Mouse (Mus musculus): ENCODE results near the gene Arsb. TPM values are rescaled to one million over a fixed set of nuclear protein-coding genes. Genes with fewer than 3 reads are reported as not detected.
A peak's percentile ranks its signal among the peaks of the same experiment; 100 is the strongest.

Arsb gene
- total RNA-seq, 2 experiments from 2014 or later = 36.9 to 43.3 TPM

- peak; percentile 80 for DNase-seq
These were observed 151.1 kb downstream of the Arsb start for GRCm38 (mm10) chr13:93922566-93922910.

- peak in 1 of 2 experiments; percentile 21 for DNase-seq
These were observed 153.5 kb downstream of the Arsb start for GRCm38 (mm10) chr13:93924735-93925432.

- DNase-seq = no peak
These were observed 159.3 kb downstream of the Arsb start for GRCm38 (mm10) chr13:93930561-93931340.

- peak; percentile 63 to 73 for DNase-seq
These were observed 165.0 kb downstream of the Arsb start for GRCm38 (mm10) chr13:93936455-93936854.

GRCm38 (mm10) chr13:93938118-93938517 lies 166.7 kb downstream of the Arsb start:
- no peak for DNase-seq

- peak; percentile 59 to 64 for DNase-seq
These were observed 168.1 kb downstream of the Arsb start for GRCm38 (mm10) chr13:93939363-93940127.

GRCm38 (mm10) chr13:93940742-93941531 lies 169.5 kb downstream of the Arsb start:
- no peak for DNase-seq

GRCm38 (mm10) chr13:93950996-93951395 lies 179.6 kb downstream of the Arsb start:
- DNase-seq = peak; percentile 24 to 39

GRCm38 (mm10) chr13:93951555-93951954 lies 180.1 kb downstream of the Arsb start:
- DNase-seq = no peak

GRCm38 (mm10) chr13:93952466-93952865 lies 181.0 kb downstream of the Arsb start:
- peak; percentile 61 to 66 for DNase-seq

- no peak for DNase-seq
These were observed 186.5 kb downstream of the Arsb start for GRCm38 (mm10) chr13:93957907-93958306.

GRCm38 (mm10) chr13:93966271-93966670 lies 194.8 kb downstream of the Arsb start:
- DNase-seq = no peak

- peak; percentile 85 to 88 for DNase-seq
These were observed 195.7 kb downstream of the Arsb start for GRCm38 (mm10) chr13:93967138-93967537.

GRCm38 (mm10) chr13:93970115-93970514 lies 198.7 kb downstream of the Arsb start:
- no peak for DNase-seq

- no peak for DNase-seq
These were observed 201.0 kb downstream of the Arsb start for GRCm38 (mm10) chr13:93972423-93972822.

GRCm38 (mm10) chr13:93975668-93976067 lies 204.2 kb downstream of the Arsb start:
- DNase-seq = peak; percentile 66 to 71

GRCm38 (mm10) chr13:93976897-93977530 lies 205.6 kb downstream of the Arsb start:
- no peak for DNase-seq

GRCm38 (mm10) chr13:93978703-93979495 lies 207.5 kb downstream of the Arsb start:
- peak; percentile 39 to 42 for DNase-seq

GRCm38 (mm10) chr13:93979754-93980153 lies 208.3 kb downstream of the Arsb start:
- DNase-seq = no peak

- DNase-seq = no peak
These were observed 213.1 kb downstream of the Arsb start for GRCm38 (mm10) chr13:93984521-93984920.

- no peak for DNase-seq
These were observed 213.8 kb downstream of the Arsb start for GRCm38 (mm10) chr13:93985181-93985580.

Data from adrenal gland, postnatal 36 days (tissue).